Mouse (Mus musculus): ENCODE data around the gene 1700092M07Rik.

1700092M07Rik gene

GRCm38 (mm10) chr19:8740603-8741002, at the start of gene 1700092M07Rik:
Gene 1700092M07Rik, plus strand, starts transcription at chr19:8740718.
- in situ Hi-C loops (cut with MboI, MseI) = loop anchor here (10.0 kb wide), 1 partner anchor 1746 kb away; the partner anchor contains the start of genes Dnajc4, Nudt22 and Trpt1

GRCm38 (mm10) chr19:8691871-8692539, 48.5 kb upstream of the 1700092M07Rik start:
- in situ Hi-C loops (cut with MboI, MseI) = no loop called here

- in situ Hi-C loops (cut with MboI, MseI) = no loop called here
Measured at GRCm38 (mm10) chr19:8692740-8693139, 47.8 kb upstream of the 1700092M07Rik start.

GRCm38 (mm10) chr19:8695330-8695729, 45.2 kb upstream of the 1700092M07Rik start:
- in situ Hi-C loops (cut with MboI, MseI) = no loop called here

GRCm38 (mm10) chr19:8699652-8700051, 40.9 kb upstream of the 1700092M07Rik start:
- in situ Hi-C loops (cut with MboI, MseI) = no loop called here

- in situ Hi-C loops (cut with MboI, MseI) = no loop called here
Measured at GRCm38 (mm10) chr19:8702458-8702857, 38.1 kb upstream of the 1700092M07Rik start.

- in situ Hi-C loops (cut with MboI, MseI) = no loop called here
Measured at GRCm38 (mm10) chr19:8703571-8703970, 36.9 kb upstream of the 1700092M07Rik start.

- in situ Hi-C loops (cut with MboI, MseI) = no loop called here
Measured at GRCm38 (mm10) chr19:8705026-8705708, 35.4 kb upstream of the 1700092M07Rik start.

- in situ Hi-C loops (cut with MboI, MseI) = no loop called here
Measured at GRCm38 (mm10) chr19:8706132-8706667, 34.3 kb upstream of the 1700092M07Rik start.

- in situ Hi-C loops (cut with MboI, MseI) = no loop called here
Measured at GRCm38 (mm10) chr19:8706930-8707329, 33.6 kb upstream of the 1700092M07Rik start.

- in situ Hi-C loops (cut with MboI, MseI) = no loop called here
Measured at GRCm38 (mm10) chr19:8708954-8709353, 31.6 kb upstream of the 1700092M07Rik start.

- in situ Hi-C loops (cut with MboI, MseI) = loop anchor here (10.0 kb wide), 1 partner anchor 1215 kb away; the partner anchor contains the start of gene Atl3
Measured at GRCm38 (mm10) chr19:8710057-8710456, 30.5 kb upstream of the 1700092M07Rik start.

GRCm38 (mm10) chr19:8711506-8711905, 29.0 kb upstream of the 1700092M07Rik start:
- in situ Hi-C loops (cut with MboI, MseI) = loop anchor here (10.0 kb wide), 1 partner anchor 1217 kb away; the partner anchor contains the start of gene Atl3

- in situ Hi-C loops (cut with MboI, MseI) = loop anchor here (10.0 kb wide), 1 partner anchor 1217 kb away; the partner anchor contains the start of gene Atl3
Measured at GRCm38 (mm10) chr19:8711949-8712869, 28.3 kb upstream of the 1700092M07Rik start.

GRCm38 (mm10) chr19:8712870-8713305, 27.6 kb upstream of the 1700092M07Rik start:
- in situ Hi-C loops (cut with MboI, MseI) = loop anchor here (10.0 kb wide), 1 partner anchor 1218 kb away; the partner anchor contains the start of gene Atl3

GRCm38 (mm10) chr19:8713306-8713996, 27.1 kb upstream of the 1700092M07Rik start:
- in situ Hi-C loops (cut with MboI, MseI) = loop anchor here (10.0 kb wide), 1 partner anchor 1219 kb away; the partner anchor contains the start of gene Atl3

- in situ Hi-C loops (cut with MboI, MseI) = loop anchor here (10.0 kb wide), 1 partner anchor 1219 kb away; the partner anchor contains the start of gene Atl3
Measured at GRCm38 (mm10) chr19:8713997-8714652, 26.4 kb upstream of the 1700092M07Rik start.

GRCm38 (mm10) chr19:8714653-8715481, 25.7 kb upstream of the 1700092M07Rik start:
- in situ Hi-C loops (cut with MboI, MseI) = loop anchor here (10.0 kb wide), 1 partner anchor 1220 kb away; the partner anchor contains the start of gene Atl3
